Mouse (Mus musculus): ENCODE results near the gene Churc1.
A peak's percentile ranks its signal among the peaks of the same experiment; 100 is the strongest.
"Not testable (repeated sequence)": the region's sequence is repeated elsewhere in the genome, so short reads cannot be mapped to it uniquely, and the experiment has no call there.

The Churc1 gene

DNA sequence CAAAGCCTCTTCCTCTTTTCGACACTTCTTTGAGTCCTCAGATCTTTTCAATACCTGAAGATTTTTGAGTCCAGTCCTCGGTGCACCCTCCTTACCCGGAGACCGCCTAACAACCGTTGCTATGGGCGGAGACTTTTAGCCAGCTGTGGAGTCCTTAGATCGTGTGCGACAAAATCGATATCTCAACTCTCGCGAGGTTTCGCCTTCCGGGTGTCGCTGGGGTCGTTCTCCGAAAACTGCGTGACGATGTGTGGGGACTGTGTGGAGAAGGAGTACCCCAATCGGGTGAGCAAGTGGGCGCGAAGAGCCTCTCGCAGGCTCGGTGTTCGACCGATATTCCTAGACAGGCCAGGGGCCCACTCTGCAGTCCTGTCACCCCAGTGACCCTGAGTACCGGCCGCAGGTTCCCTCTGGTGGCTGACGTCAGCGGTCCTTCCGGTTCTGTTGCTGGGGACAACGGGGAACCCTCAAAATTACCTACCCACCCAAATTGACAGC lies at the start of gene Churc1, which contains the start of gene Fntb:
TSS of gene Churc1 (plus strand) at position 185 of the 498 bp plus-strand sequence.
TSS of gene Fntb (plus strand) at position 236 of the 498 bp plus-strand sequence.
- DNase-seq (ENCODE audit: low spot score), result peak; percentile 89

- DNase-seq (ENCODE audit: low spot score), result no peak
Measured at GRCm38 (mm10) chr12:76718384-76718783, 47.0 kb upstream of the Churc1 start.

DNA sequence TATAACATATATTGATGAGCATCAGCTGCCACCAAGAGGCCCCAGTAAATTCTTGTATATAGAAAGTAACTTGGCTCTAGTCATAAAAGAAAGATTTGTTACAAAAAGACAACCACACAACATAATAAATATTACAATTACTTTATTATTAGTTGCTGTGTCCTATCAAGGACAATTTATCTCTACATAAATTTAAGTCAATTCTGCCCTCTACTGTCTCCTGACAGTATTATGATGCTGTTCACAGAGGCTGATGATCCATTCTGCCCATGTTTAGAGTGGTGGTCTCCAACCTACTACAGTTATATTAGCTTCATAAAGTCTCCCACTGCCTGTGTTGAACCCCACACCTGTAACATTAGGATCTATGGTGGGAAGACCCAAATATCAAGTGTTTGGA lies 44.8 kb upstream of the Churc1 start:
- DNase-seq (ENCODE audit: low spot score), result no peak

- DNase-seq (ENCODE audit: low spot score), result no peak
Measured at GRCm38 (mm10) chr12:76722026-76722425, 43.3 kb upstream of the Churc1 start.

GRCm38 (mm10) chr12:76727955-76728354 lies 37.4 kb upstream of the Churc1 start:
- no peak for DNase-seq (ENCODE audit: low spot score)

GRCm38 (mm10) chr12:76750866-76751459 lies 14.4 kb upstream of the Churc1 start:
- no peak for DNase-seq (ENCODE audit: low spot score)

GRCm38 (mm10) chr12:76752652-76753318 lies 12.6 kb upstream of the Churc1 start:
- DNase-seq (ENCODE audit: low spot score), result no peak

DNA sequence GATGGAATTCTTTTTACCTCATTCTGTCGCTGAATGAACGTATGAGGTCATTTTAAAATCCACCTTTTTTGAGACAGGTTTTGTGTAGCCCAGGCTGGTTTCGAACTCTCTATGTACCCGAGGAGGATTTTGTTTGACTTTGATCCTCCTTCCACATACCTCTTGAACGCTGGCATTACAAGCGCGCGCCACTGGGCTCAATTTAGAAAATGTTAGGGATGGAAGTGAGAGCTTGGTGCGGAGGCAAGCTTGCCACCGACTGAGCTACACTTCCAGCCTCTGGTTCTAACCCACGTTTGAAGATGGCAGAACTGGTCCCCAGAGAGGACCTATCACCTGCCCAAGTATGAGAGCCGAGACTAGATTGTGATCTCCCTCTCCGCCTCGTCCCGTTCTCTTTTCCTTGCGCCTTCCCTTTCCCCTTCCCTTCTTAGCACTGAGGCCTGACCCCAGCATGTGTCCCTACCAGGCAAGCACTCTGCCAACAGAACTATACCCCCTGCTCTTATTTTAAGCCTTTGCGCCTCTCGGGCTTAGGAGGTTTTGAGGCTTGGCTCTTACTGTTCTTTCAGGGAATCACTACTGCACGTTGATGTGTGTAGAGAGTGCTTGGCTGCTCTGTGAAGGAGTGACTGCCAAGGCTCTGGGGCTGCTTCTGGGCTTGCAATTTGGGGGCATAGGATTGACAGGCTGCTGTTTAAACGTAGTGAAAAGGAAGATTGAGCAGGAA lies 728 bp downstream of the Churc1 start:
- no peak for DNase-seq (ENCODE audit: low spot score)

- DNase-seq (ENCODE audit: low spot score), result no peak
Measured at GRCm38 (mm10) chr12:76770841-76771500, 5.6 kb downstream of the Churc1 start.

DNA sequence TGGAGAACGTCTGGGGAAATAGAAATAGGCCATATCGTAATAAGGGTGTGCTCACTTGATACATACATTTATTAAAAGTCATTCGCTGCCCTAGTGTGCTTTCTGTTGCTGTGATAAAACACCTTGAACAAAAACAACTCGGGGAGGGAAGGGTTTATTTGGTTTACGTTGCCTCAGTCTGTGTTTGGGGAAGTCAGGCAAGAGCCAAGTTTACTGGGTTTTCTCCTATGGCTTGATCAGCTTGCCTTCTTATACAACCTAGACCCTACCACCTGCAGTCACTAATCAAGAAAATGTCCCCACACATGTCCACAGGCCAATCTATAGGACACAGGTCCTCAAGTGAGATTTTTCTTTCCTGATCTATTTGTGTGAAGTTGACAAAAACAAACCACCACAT lies 6.2 kb downstream of the Churc1 start:
- no peak for DNase-seq (ENCODE audit: low spot score)

GRCm38 (mm10) chr12:76774652-76775051 lies 9.3 kb downstream of the Churc1 start:
- no peak for DNase-seq (ENCODE audit: low spot score)

DNA sequence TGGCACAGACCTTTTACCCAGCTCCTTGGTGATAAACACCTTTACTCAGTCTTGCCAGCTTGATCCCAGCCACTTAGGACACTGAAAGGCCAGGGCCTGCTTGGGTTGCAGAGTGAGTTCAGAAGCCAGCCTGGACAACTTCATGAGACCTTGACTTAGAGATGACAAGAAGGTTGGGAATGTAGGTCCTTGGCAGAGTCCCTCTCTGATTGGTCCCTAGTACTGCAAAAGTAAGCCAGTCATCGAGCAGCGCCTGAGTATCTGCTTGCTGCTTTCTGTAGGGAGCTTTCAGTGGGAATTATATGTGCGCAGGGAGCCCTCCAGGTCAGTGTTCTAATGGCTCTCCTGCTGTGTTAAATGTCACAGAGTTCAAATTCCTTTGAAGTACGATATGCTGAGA lies 9.8 kb downstream of the Churc1 start:
- DNase-seq (ENCODE audit: low spot score), result no peak

GRCm38 (mm10) chr12:76776898-76777297 lies 11.6 kb downstream of the Churc1 start:
- DNase-seq (ENCODE audit: low spot score), result no peak

DNA sequence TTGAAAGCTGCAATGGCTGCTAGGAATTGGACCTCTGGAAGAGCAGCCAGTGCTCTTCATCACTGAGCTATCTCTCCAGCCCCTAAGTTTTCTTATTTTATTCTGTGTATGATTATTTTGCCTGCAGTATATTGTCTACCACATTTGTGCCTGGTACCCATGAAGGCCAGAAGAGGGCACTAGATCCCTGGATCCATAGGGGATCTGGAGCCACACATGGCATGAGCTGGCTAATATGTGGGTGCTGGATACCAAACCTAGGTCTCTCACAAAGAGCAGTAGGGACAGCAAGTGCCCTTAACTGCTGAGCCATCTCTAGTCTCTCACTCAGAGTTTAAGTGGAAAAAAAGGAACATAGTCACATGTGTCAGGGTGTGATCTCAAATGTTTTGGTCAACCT lies 12.5 kb downstream of the Churc1 start:
- no peak for DNase-seq (ENCODE audit: low spot score)

DNA sequence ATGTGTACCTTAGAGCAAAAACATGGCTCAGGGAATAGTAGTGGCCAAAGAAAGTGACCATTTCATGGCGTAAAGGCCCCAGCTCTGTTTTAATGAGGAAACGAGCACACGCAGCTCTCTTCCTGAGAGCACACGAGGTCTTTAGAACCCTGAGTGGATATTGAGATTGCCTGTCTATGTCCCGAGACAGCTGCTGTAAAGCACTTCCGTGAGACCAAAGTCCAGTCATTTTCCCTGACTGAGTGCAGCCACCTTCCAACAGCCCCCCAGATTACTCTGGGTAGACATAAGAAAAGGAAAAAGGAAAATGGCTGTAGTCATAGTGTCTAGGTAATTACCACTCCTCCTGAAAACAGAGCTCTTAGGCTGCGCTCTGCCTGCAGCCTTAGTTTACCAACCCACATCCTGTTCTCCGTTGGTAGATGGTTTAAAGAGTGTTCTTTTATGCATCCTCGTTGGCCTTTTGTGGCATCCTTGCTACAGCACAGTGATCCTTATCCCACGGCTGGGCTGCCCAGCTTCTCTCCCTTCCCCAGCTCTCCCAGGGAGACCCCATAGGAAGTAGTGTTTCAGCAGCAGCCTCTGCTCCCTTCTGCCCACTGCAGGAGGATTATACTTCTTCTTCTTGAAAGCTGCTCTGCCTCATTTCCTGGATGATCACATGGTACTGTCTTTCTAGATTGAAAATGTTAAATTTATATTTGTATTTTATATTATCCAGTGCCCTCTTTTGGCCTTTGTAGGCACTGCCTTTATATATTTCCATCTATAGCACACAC lies 13.2 kb downstream of the Churc1 start:
- no peak for DNase-seq (ENCODE audit: low spot score)

- no peak for DNase-seq (ENCODE audit: low spot score)
Measured at GRCm38 (mm10) chr12:76779951-76780350, 14.6 kb downstream of the Churc1 start.

DNA sequence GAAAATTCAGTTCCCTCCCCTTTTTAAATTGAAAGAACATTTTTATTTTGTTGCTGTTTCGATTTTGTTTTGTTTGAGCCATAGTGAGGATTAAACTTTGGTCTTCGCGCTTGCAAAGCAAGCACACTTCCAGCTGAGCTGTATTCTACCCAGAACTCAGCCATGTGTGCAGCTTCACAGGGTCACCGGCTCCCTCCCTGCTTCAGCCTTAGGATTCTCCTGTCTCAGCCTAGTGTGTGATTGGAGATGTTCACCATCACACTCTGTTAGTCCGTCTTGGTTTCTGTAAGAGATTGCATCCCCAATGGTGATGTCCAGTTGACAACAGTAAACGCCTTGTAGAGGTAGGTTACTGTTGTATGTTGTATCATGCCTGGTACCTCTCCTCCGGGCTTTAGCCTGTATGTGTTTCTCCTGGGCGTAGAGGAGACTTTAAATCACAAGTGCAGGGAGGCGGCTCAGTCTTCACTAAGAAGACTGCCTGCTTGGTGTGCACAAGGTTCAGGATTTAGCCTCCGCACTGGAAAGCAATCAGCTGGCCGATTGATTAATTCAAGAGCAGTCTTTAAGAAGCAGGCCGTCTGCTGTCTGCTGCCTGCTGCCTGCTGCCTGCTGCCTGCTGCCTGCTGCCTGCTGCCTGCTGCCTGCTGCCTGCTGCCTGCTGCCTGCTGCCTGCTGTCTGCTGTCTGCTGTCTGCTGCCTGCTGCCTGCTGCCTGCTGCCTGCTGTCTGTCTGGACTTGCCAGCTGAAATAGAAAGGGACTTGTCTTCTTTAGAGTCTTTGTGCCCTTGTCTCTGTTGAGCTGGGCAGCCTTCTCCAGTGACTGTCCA lies 15.5 kb downstream of the Churc1 start:
- DNase-seq (ENCODE audit: low spot score), result no peak

DNA sequence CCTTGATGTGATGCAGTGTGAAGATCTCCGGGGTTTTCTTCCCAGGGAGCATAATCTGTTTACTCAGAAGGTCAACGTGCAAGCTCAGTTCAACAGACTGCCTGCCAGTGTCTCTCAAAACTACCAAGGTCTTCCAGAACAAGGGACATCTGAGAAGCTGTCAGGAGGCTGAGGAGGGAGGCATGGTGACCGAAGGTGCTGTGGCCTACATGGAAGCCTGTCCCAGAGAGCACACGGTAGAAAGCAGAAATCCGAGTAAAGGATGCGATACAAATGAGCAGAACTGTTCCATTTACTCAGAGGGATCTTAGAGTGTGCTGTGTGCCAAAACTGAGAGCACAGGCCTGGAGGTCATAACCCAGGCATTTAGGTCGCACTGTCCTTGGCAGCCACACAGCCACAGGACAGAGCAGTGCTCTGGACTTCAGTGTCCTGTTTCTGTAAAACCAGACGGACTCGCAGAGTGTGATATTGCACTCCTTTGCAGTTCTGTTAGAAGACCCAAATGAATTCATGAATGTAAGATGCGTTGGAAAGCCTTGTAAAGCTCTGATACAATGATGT lies 18.8 kb downstream of the Churc1 start:
- no peak for DNase-seq (ENCODE audit: low spot score)

- DNase-seq (ENCODE audit: low spot score), result no peak
Measured at GRCm38 (mm10) chr12:76790446-76791084, 25.2 kb downstream of the Churc1 start.

DNA sequence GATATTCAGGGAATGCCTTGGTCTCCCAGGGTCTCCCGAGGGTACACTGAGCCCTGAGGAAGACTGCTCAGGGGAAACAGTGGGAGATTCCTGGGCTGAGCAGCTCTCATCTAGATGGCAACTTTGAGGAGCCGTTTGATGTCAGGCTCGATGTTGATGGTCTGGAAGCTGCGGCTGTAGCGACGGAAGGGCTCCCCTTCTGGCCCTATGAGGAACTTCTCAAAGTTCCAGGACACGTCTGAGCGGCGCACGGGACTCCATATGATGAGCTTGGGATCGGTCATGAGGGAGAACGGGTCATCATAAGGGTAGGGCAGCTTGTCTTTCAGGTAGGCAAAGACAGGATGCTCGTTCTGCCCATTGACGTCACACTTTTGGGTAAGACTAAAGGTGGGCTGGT lies 27.2 kb downstream of the Churc1 start:
- DNase-seq (ENCODE audit: low spot score), result not testable (repeated sequence)
